Mouse (Mus musculus) liver, postnatal 0 days (tissue): ENCODE measurements around the gene Adm2.

ENCODE experiments used
- CTCF ChIP-seq: sonication (generic); IDR thresholded peaks from 2 replicates; pipeline ENCODE4 v1.5.1; 2016; ENCODE audit warnings: antibody characterized with exemption, low read depth
- EP300 ChIP-seq: IDR thresholded peaks from 2 replicates; pipeline ENCODE4 v1.6.1; 2016; ENCODE audit warnings: antibody characterized with exemption, low read depth, mild to moderate bottlenecking

DNA sequence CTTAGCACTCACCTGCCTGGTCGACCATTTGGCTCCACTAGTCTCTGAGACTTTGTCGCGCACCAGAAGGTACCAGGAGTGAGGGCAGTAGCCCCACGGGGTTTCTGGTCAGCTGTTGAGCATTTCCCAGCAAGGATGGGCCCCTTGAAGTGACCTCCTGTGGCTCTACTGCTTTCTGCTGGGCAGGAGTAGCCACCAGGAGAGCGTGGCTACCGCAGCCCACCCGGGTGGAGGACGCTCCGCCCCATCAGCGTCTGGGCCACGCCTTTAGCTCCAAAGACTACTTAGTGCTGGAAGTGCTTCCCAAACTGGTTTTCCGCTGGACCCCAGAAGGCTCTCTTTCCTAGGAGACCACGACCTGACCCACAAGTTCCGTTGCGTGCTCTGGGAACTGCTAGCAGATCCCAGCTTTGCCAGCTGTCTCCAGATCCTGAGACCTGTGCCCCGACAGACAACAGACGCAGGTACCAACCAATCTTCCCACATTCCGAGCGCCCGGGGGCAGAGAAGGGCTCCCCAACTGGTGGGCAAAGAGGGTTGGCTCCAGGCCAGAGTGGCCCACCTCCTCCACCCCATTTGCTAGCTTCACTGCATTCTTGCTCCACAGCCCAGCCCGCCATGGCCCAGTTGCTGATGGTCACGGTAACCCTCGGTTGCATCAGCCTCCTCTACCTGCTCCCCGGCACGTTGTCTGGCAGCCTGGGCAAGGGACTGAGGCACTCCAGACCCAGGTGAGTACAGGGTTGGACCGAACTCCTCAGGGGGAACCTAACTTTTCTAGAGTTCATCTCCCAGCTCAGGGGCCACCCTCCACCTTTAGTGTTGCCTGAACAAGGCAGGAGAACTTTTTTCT, at the start of gene Adm2:
- no peak for TF ChIP-seq CTCF
- TF ChIP-seq EP300 = no peak
